Mouse (Mus musculus): ENCODE measurements at regions not wholly inside any gene's neighbourhood (a gene's known extent, or its start where the extent isn't known, plus 50 kb on each side); places are given as distances from the start of the nearest gene placed in this dataset.

DNA sequence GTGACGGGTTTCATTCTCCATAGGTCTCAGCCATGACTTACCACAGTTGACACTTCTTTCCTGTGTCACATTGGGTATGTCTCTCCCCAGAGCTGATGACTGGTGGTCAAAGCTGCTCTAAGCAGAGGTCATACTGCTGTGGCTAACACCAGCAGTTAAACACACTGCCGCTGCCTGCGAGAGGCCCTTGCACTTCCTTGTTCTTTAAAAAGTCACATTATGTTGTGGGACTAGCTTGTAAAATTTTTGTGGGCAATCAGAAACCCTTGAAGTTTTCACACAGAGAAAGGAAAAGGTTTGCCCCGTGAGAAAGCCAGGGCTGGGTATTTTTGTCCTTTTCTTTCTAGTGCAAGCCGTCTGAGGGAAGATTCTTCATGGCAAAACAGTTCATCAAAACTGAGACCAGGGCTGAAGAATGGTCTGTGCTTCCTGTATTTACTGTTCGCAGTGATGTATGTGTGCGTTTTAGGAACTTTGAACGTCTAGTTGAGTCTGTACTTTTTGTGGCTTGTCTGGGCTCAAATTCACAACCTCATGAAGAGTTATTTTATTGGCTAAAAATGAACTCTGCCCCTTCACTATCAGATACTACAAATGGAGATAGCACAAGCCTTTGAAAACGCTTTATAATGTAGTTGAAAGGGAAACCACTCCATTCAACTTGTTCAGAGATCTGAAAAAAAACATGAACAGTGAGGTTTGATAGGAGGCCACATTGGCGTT, 273.4 kb upstream of the Ptger4 start:
- no peaks in the 10 kb centered on the region for H3K36me3 ChIP-seq (ENCODE audit: control insufficient read depth, insufficient read depth, low read length)
- no peak overlapping the region for H3K27ac ChIP-seq (ENCODE audit: low read depth, low read length)
- H3K4me3 ChIP-seq (ENCODE audit: low read depth, low read length) = no peak overlapping the region
- no peaks in the 10 kb centered on the region for H3K27me3 ChIP-seq (replicated peaks; ENCODE audit: control insufficient read depth, insufficient read depth, low read length)
- H3K9ac ChIP-seq (ENCODE audit: low read length) = no peak overlapping the region
- ATAC-seq (no peak), DNase-seq (ENCODE audit: low spot score) (no peak)
- H3K4me1 ChIP-seq (ENCODE audit: control insufficient read depth, insufficient read depth, low read length) = no peaks in the 10 kb centered on the region
- H3K9me3 ChIP-seq (replicated peaks; ENCODE audit: control insufficient read depth, low read length) = no peaks in the 10 kb centered on the region
- H3K4me2 ChIP-seq (ENCODE audit: low read length) = no peak overlapping the region
- WGBS = 83% methylated on average over 10 of the region's 10 CpGs

DNA sequence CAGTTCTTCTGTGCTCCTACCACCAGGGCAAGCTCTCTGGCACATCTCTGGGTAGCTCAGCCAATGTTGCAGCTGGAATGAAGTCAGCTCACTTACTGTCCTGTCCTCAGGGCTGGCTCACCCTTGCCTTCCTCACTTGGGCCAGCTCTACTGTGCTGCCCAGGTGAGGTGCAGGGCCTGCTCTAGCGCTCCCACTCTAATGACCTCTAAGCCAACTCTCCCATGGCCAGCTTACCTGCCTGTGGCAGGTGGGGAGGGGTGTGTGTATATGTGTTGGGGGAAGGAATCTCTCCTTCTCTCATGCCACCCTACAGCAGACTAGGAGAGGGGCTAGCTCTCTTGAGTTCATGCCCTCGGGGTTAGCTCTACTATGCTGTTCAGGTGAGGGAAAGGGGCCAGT, 275.6 kb upstream of the Ptger4 start:
- no peaks in the 10 kb centered on the region for H3K9me3 ChIP-seq (replicated peaks; ENCODE audit: control insufficient read depth, low read length)
- DNase-seq (ENCODE audit: low spot score) (no peak), ATAC-seq (no peak)
- H3K4me2 ChIP-seq (ENCODE audit: low read length) = no peak overlapping the region
- WGBS = 86% methylated on average over 2 of the region's 2 CpGs
- H3K4me3 ChIP-seq (ENCODE audit: low read depth, low read length) = no peak overlapping the region
- no peaks in the 10 kb centered on the region for H3K27me3 ChIP-seq (replicated peaks; ENCODE audit: control insufficient read depth, insufficient read depth, low read length)
- H3K9ac ChIP-seq (ENCODE audit: low read length) = no peak overlapping the region
- no peaks in the 10 kb centered on the region for H3K4me1 ChIP-seq (ENCODE audit: control insufficient read depth, insufficient read depth, low read length)
- no peak overlapping the region for H3K27ac ChIP-seq (ENCODE audit: low read depth, low read length)
- no peaks in the 10 kb centered on the region for H3K36me3 ChIP-seq (ENCODE audit: control insufficient read depth, insufficient read depth, low read length)

DNA sequence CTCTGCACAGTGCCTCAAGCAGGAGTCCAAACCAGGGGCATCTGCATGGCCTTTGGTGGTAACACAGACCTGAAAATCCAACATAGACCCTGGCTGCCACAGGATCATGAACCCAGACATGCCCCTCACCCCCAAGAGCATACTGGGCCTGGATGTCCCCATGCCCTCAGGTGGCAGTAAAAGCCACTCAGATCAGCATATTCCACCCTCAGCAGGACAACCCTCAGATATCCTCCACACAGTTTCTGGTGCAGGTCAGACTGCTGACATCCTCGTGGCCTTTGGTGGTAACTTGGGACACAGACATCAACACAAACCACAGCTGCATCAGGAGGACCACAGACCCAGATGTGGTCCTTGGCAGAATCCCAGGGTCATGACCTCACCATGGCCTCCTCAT, 276.0 kb upstream of the Ptger4 start:
- Histone ChIP-seq H3K27me3 (replicated peaks; ENCODE audit: control insufficient read depth, insufficient read depth, low read length) (no peaks in the 10 kb centered on the region), H3K9ac (ENCODE audit: low read length) (no peak overlapping the region), H3K9me3 (replicated peaks; ENCODE audit: control insufficient read depth, low read length) (no peaks in the 10 kb centered on the region), H3K36me3 (ENCODE audit: control insufficient read depth, insufficient read depth, low read length) (no peaks in the 10 kb centered on the region), H3K27ac (ENCODE audit: low read depth, low read length) (no peak overlapping the region), H3K4me1 (ENCODE audit: control insufficient read depth, insufficient read depth, low read length) (no peaks in the 10 kb centered on the region), H3K4me3 (ENCODE audit: low read depth, low read length) (no peak overlapping the region), H3K4me2 (ENCODE audit: low read length) (no peak overlapping the region)
- WGBS = 75% methylated on average over 1 of the region's 1 CpGs
- ATAC-seq = no peak
- DNase-seq (ENCODE audit: low spot score) = no peak

DNA sequence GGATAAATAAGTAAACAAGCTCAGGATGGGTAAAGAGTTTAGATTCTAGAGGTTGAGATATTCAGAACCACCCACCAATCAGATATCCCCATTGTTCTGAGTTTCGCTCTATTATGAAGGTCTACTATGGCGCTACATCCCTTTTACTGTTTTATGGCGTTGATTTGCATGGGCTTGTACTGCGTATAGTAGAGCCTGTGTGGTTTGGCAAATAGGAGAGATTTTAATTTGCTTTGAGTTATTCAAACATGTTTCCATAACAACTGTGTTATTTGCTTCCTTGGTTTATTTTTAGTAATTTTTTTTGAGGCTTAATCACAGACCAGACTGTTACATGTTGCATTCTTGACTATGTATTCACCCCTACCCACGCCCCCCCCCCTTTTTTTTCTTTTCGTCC, 284.6 kb upstream of the Ptger4 start:
- Histone ChIP-seq H3K9ac (ENCODE audit: low read length) (no peak overlapping the region), H3K4me2 (ENCODE audit: low read length) (no peak overlapping the region), H3K27me3 (replicated peaks; ENCODE audit: control insufficient read depth, insufficient read depth, low read length) (no peaks in the 10 kb centered on the region), H3K9me3 (replicated peaks; ENCODE audit: control insufficient read depth, low read length) (no peaks in the 10 kb centered on the region), H3K4me1 (ENCODE audit: control insufficient read depth, insufficient read depth, low read length) (no peaks in the 10 kb centered on the region), H3K36me3 (ENCODE audit: control insufficient read depth, insufficient read depth, low read length) (no peaks in the 10 kb centered on the region), H3K4me3 (ENCODE audit: low read depth, low read length) (no peak overlapping the region), H3K27ac (ENCODE audit: low read depth, low read length) (no peak overlapping the region)
- ATAC-seq (no peak), DNase-seq (ENCODE audit: low spot score) (no peak)
- WGBS = 86% methylated on average over 6 of the region's 6 CpGs

GRCm38 (mm10) chr15:5533656-5534055, 289.7 kb upstream of the Ptger4 start:
- ATAC-seq (no peak), DNase-seq (ENCODE audit: low spot score) (no peak)
- Histone ChIP-seq H3K27ac (ENCODE audit: low read depth, low read length) (no peak overlapping the region), H3K4me1 (ENCODE audit: control insufficient read depth, insufficient read depth, low read length) (no peaks in the 10 kb centered on the region), H3K36me3 (ENCODE audit: control insufficient read depth, insufficient read depth, low read length) (no peaks in the 10 kb centered on the region), H3K4me3 (ENCODE audit: low read depth, low read length) (no peak overlapping the region), H3K4me2 (ENCODE audit: low read length) (no peak overlapping the region), H3K9me3 (replicated peaks; ENCODE audit: control insufficient read depth, low read length) (no peaks in the 10 kb centered on the region), H3K9ac (ENCODE audit: low read length) (no peak overlapping the region), H3K27me3 (replicated peaks; ENCODE audit: control insufficient read depth, insufficient read depth, low read length) (no peaks in the 10 kb centered on the region)

DNA sequence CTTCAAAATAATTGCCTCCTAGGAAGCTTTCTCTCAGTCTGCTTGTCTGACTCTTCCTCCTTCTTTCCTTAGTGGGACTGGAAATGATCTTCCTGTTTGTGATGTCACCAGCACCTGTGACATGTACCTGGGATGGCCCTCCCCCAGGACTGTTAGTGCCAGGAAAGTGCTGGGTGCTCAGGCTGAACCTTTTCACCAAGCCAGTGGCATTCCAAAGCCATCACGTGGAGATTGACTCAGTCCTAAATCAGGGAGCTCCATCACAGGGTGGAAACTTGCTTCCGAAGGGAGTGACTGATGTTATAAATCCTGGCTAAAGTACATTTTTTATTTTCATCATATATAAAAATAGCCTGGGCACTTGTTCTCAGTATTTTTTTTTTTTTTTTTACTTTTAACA, 293.4 kb upstream of the Ptger4 start:
- WGBS = 65% methylated on average over 2 of the region's 2 CpGs
- Histone ChIP-seq H3K4me3 (ENCODE audit: low read depth, low read length) (no peak overlapping the region), H3K4me2 (ENCODE audit: low read length) (no peak overlapping the region), H3K4me1 (ENCODE audit: control insufficient read depth, insufficient read depth, low read length) (no peaks in the 10 kb centered on the region), H3K9me3 (replicated peaks; ENCODE audit: control insufficient read depth, low read length) (no peaks in the 10 kb centered on the region), H3K9ac (ENCODE audit: low read length) (no peak overlapping the region), H3K27me3 (replicated peaks; ENCODE audit: control insufficient read depth, insufficient read depth, low read length) (no peaks in the 10 kb centered on the region), H3K36me3 (ENCODE audit: control insufficient read depth, insufficient read depth, low read length) (no peaks in the 10 kb centered on the region), H3K27ac (ENCODE audit: low read depth, low read length) (no peak overlapping the region)
- ATAC-seq (no peak), DNase-seq (ENCODE audit: low spot score) (no peak)

GRCm38 (mm10) chr15:5539301-5539928, 295.4 kb upstream of the Ptger4 start:
- WGBS = 89% methylated on average over 4 of the region's 4 CpGs
- Histone ChIP-seq H3K36me3 (ENCODE audit: control insufficient read depth, insufficient read depth, low read length) (no peaks in the 10 kb centered on the region), H3K27ac (ENCODE audit: low read depth, low read length) (no peak overlapping the region), H3K9ac (ENCODE audit: low read length) (no peak overlapping the region), H3K27me3 (replicated peaks; ENCODE audit: control insufficient read depth, insufficient read depth, low read length) (no peaks in the 10 kb centered on the region), H3K9me3 (replicated peaks; ENCODE audit: control insufficient read depth, low read length) (no peaks in the 10 kb centered on the region), H3K4me1 (ENCODE audit: control insufficient read depth, insufficient read depth, low read length) (no peaks in the 10 kb centered on the region), H3K4me3 (ENCODE audit: low read depth, low read length) (no peak overlapping the region), H3K4me2 (ENCODE audit: low read length) (no peak overlapping the region)
- DNase-seq (ENCODE audit: low spot score) = no peak
- ATAC-seq = no peak

DNA sequence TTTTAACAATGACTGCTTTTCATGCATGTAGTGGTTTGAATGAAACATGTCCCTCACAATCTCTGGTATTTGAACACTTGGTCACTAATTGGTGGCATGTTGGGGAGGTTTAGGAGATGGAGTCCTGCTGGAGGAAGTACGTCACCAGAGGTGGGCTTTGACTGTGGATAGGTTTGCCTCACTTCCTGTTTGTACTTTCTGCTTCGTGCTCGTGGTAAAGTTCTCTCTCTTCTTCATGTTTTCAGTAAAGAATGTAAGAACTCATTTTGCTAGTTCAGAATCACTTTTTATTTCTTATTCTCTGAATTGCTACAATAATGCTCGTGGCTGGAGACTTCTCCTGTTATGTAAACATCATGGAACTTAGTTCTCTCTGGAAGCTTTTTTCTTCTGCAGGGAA, 310.5 kb upstream of the Ptger4 start:
- H3K9ac ChIP-seq (ENCODE audit: low read length) = no peak overlapping the region
- no peaks in the 10 kb centered on the region for H3K36me3 ChIP-seq (ENCODE audit: control insufficient read depth, insufficient read depth, low read length)
- no peaks in the 10 kb centered on the region for H3K4me1 ChIP-seq (ENCODE audit: control insufficient read depth, insufficient read depth, low read length)
- H3K27me3 ChIP-seq (replicated peaks; ENCODE audit: control insufficient read depth, insufficient read depth, low read length) = no peaks in the 10 kb centered on the region
- no peak overlapping the region for H3K27ac ChIP-seq (ENCODE audit: low read depth, low read length)
- DNase-seq (ENCODE audit: low spot score) (no peak), ATAC-seq (no peak)
- no peaks in the 10 kb centered on the region for H3K9me3 ChIP-seq (replicated peaks; ENCODE audit: control insufficient read depth, low read length)
- no peak overlapping the region for H3K4me2 ChIP-seq (ENCODE audit: low read length)
- 88% methylated on average over 4 of the region's 4 CpGs for WGBS
- H3K4me3 ChIP-seq (ENCODE audit: low read depth, low read length) = no peak overlapping the region

DNA sequence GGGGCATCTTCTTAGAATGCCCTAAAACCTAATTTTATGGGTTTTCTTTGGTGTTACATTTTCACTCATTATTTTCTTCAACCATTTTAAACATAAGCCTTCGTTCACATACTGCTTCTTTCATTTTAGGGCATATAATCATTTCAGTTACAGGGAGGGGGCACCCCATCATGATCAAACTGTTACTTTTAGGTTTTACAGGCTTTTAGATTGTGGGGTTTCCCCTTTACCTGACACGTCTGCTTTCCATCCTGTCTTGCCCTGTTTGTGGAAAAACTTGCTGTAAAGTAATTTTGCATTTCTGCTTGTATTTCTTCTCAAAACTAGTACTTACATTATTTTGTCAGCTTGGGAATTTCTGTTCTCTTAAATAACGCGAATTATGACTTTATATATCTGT, 310.9 kb upstream of the Ptger4 start:
- no peak for DNase-seq (ENCODE audit: low spot score)
- H3K36me3 ChIP-seq (ENCODE audit: control insufficient read depth, insufficient read depth, low read length) = no peaks in the 10 kb centered on the region
- no peak overlapping the region for H3K4me2 ChIP-seq (ENCODE audit: low read length)
- no peak overlapping the region for H3K27ac ChIP-seq (ENCODE audit: low read depth, low read length)
- H3K4me1 ChIP-seq (ENCODE audit: control insufficient read depth, insufficient read depth, low read length) = no peaks in the 10 kb centered on the region
- no peak overlapping the region for H3K4me3 ChIP-seq (ENCODE audit: low read depth, low read length)
- ATAC-seq = no peak
- no peaks in the 10 kb centered on the region for H3K9me3 ChIP-seq (replicated peaks; ENCODE audit: control insufficient read depth, low read length)
- no peak overlapping the region for H3K9ac ChIP-seq (ENCODE audit: low read length)
- no peaks in the 10 kb centered on the region for H3K27me3 ChIP-seq (replicated peaks; ENCODE audit: control insufficient read depth, insufficient read depth, low read length)
- WGBS = 86% methylated on average over 4 of the region's 4 CpGs

Data from forebrain, embryonic 14.5 days (tissue).